Mouse (Mus musculus): ENCODE results near the gene Heyl.

DNA sequence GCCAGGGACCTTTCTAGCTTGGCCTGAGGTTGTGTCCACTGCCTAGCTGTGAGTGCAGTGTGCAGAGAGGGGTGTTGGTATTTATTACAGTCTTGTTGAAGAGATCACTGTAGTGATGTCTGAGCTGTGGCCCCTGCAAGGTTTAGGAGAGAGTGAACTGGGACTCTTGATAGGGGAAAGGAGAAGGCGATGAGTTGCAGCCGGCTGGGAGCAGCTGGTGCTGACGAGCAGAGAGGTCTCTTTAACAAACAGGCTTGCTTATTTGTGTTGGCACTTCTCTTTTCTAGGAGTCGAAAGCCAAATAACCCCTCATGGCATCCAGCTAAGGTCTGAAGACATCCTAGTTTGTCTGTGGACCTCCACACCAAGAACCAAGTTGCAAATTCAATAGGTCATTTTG, 64.9 kb downstream of the Heyl start:
- TF ChIP-seq CTCF (conservative IDR thresholded peaks at IDR 0.05; ENCODE audit: insufficient read depth, insufficient read length, low read depth, low read length) (no peak), POLR2A (IDR thresholded peaks at IDR 0.05; ENCODE audit: low read depth, low read length) (no peak)
